Mouse (Mus musculus) CD4-positive, CD25-positive, alpha-beta regulatory T cell, adult 4 months (primary cell): Measurements from ENCODE around the gene Olfr1442. TPM values are rescaled to one million over a fixed set of nuclear protein-coding genes. Genes with fewer than 3 reads are reported as not detected.

Source experiments
- polyA plus RNA-seq, 2 experiments: library from polyadenylated mRNA; unstranded; fragments of 100-300 nt; shearing (Covaris generic); gene quantifications; one replicate each; pipeline ENCODE4 v1.2.1; 2017

Gene Olfr1442
- polyA plus RNA-seq, 2 experiments from 2014 or later: not detected

Other genes with a start within 250 kb of the Olfr1442 start
- not detected for gene Pfpl, start 242.5 kb upstream of the Olfr1442 start, polyA plus RNA-seq
- under 1 TPM; 0.15 to 0.44 TPM for gene Mpeg1, start 209.7 kb upstream of the Olfr1442 start, polyA plus RNA-seq
- 10 to 100 TPM in 1 of 2 experiments, 1 to 10 TPM in 1; 6.8 to 11.4 TPM for gene Dtx4, start 169.0 kb upstream of the Olfr1442 start, polyA plus RNA-seq
- 10 to 100 TPM; 43.5 to 49.8 TPM for gene Fam111a, start 124.7 kb upstream of the Olfr1442 start, polyA plus RNA-seq
- not detected for gene Gm4952, start 70.5 kb upstream of the Olfr1442 start, polyA plus RNA-seq
- gene Glyat, start 37.1 kb upstream of the Olfr1442 start, polyA plus RNA-seq: under 1 TPM in 1 of 2 experiments, not detected in 1; 0.19 TPM
- not detected for gene Olfr1443, start 7.7 kb downstream of the Olfr1442 start, polyA plus RNA-seq
- gene Keg1, start 25.3 kb downstream of the Olfr1442 start, polyA plus RNA-seq: not detected
- 1 to 10 TPM; 2.9 to 3.4 TPM for gene Cntf, start 95.2 kb downstream of the Olfr1442 start, polyA plus RNA-seq
- 10 to 100 TPM; 21.2 to 22.9 TPM for gene Zfp91, start 125.7 kb downstream of the Olfr1442 start, polyA plus RNA-seq
- gene Lpxn, start 125.8 kb downstream of the Olfr1442 start, polyA plus RNA-seq: 100 to 1,000 TPM; 220 to 255 TPM
- 1 to 10 TPM in 1 of 2 experiments, not detected in 1; 1.0 TPM for gene Gm5244, start 176.2 kb downstream of the Olfr1442 start, polyA plus RNA-seq
- gene Olfr1444, start 186.8 kb downstream of the Olfr1442 start, polyA plus RNA-seq: under 1 TPM; 0.33 to 0.44 TPM
- not detected for gene Olfr1445, start 213.4 kb downstream of the Olfr1442 start, polyA plus RNA-seq
- gene Olfr1446, start 223.1 kb downstream of the Olfr1442 start, polyA plus RNA-seq: not detected
- not detected for gene Olfr1447, start 233.3 kb downstream of the Olfr1442 start, polyA plus RNA-seq